Mouse (Mus musculus) kidney, postnatal 4 days (tissue): Measurements from ENCODE around the gene Lamp1.

Source experiments
- DNase-seq, 2 experiments: peaks; one replicate each; pipeline ENCODE4 v3.0.0; 2021; ENCODE audit warnings: mixed read lengths in 2 of 2

Lamp1 gene

DNA sequence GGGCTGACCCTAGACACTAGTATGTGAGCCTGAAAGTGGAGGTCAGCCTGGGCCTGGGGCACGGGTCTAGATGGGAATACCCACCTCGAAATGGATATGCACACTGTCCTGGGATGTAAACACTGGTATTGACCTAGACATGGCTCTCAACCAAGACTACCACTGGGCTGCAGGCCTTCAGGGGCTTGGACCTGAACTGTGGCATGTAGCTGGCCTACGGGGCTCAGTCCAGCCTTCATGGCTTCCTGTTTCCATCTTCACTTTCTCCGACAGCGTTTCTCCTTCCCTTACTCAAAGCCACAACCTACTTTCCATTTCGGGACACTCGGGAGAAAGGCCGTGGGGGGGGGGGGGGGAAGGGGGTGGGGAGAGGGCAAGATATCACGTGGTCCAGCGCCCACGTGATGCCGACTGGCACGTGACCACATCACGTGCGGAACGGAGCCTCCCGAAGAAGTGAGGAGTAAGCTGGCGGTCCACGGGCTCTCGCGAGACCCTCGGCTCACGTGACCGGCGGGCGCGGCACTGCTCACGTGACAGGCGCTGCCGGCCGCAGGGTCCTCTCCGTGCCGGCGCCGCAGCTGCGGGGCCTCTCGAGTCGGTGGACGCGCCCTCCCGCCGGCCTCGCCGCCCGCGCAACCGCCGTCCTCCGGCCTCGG lies at the start of gene Lamp1:
Lamp1 (plus strand) TSS at position 444 of the 659 bp plus-strand sequence.
- peak; percentile 100 for DNase-seq

GRCm38 (mm10) chr8:13109416-13109960 lies 49.5 kb upstream of the Lamp1 start:
- DNase-seq: no peak

GRCm38 (mm10) chr8:13111917-13112316 lies 47.0 kb upstream of the Lamp1 start:
- DNase-seq: no peak

DNA sequence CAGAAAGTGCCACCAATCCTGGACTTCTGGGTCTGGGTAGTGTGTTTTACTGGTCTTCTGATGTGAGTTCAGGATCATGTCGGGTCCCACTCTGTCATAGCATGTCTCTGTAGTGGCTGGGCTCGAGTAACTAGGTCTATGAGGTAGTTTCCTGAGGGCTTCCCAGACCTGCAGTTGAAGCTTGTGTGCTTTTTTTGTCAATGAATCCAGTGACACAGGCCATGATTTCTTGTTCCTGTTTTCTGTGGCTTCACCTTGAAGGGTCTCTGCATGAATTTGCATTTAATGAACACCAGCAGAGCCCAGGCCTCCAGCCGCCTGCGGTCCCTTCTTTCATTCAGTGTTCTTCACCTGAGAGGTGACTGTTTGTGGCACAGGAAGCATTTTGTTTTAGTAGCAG lies 45.7 kb upstream of the Lamp1 start:
- no peak for DNase-seq

DNA sequence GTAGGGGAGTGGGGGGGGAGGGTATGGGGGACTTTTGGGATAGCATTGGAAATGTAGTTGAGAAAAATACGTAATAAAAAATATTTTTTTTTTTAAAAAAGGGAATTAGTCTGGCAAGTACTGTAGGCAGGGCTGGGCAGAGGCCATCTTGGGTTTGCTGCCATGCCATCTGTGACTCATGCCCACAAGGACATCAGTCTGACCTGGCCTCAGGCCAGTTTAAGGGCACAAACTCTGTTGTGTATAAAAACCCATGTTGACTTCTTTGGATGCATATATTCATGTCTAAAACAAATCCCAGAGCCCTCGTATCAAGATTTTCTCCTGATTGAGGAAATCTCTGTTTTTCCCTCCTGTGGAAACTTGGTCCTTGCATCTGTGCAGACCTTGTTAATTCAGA lies 41.9 kb upstream of the Lamp1 start:
- no peak for DNase-seq

DNA sequence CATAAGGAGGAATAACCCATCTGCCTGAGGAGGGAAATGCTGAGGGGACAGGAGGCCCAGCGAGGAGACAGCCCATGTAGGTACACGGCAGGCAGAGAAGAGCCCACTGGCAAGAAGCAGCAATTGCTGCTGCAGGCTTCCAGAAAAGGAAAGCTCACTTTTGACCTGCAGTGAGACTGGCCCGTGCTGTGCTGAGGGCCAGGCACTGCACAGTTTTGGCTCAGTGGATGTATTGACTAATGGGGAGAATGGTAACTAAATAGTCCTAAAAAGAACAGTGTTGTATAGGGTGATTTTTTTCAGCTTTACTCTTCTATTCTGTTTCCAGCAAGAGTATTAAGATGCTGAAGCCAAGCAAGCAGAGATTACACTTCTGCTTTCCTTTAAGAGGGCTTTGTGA lies 40.4 kb upstream of the Lamp1 start:
- no peak for DNase-seq

DNA sequence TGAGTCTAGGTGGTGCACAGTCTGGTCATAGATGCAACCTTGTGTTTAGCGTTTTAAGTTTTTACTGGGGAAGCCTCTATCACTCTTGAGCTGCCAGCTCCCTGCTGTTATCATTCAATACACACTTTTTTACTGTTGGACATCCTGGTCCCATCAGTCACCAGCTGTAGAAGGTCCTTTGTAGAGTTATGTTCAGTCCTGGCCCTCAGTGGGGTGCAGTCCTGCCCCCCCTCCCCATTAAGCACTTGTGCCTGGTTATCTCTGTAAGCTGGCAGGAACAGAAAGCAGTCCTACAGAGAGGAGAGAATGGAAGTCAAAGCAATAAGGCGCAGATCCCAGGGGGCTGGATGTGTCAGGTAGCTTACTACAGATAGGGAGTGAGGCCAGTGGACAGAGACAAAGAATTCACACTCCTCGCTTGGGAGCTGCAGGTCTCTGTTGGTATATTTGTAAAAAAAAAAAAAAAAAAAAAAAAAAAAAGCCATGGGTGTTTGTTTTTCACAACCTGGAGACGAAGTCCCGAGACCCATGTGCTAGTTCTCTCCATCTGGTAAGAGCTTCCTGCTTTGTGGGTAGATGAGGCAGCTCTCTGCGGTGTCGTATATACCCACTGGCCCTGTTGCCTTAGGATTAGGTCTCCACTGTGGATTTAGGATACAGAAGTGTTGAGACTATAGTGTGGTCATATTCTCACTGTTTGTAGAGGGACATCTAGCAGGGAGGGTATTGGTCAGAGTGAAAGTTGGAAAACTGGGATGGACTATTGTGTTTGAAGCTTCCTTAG lies 37.9 kb upstream of the Lamp1 start:
- DNase-seq: no peak

DNA sequence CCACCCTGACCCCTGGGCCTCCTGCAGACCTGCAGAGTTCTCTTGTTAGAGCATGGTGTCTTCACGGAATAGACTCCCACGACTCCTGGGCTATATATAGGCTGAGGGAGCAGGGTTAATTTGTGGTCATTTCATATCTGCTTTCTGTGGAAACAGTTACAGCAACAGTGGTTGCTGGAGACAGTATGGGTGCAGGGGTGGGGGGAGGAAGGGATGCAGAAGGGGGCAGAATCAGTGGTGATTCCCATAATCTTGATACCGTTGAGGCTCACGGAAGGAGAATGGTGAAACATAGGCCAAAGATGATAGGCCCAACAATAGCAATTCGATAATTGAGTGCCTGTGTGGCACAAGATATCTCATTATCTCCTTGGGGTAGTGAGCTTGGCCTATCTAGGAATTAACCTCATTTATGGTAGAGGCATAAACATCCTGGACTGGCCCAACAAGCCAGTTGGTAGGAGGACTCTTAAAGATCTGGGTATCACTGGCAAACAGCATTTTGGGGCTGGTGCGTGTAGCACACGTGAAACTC lies 36.0 kb upstream of the Lamp1 start:
- DNase-seq: no peak

- no peak for DNase-seq
Measured at GRCm38 (mm10) chr8:13124897-13125296, 34.1 kb upstream of the Lamp1 start.

DNA sequence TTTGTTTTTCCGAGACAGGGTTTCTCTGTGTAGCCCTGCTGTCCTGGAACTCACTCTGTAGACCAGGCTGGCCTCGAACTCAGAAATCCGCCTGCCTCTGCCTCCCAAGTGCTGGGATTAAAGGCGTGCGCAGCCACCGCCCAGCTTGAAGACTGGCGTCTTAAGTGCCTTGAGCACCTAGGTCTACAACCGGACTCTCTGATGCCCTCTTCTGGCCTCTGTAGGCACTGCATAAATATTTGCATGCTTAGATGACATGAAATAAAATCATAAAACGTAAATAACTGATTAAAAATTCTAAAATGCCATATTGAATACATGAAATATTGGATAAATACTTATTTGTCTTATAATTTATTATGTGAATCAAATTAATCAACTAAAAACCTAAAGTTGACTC lies 26.7 kb upstream of the Lamp1 start:
- peak; percentile 68 to 75 for DNase-seq

- DNase-seq: no peak
Measured at GRCm38 (mm10) chr8:13139641-13140182, 19.2 kb upstream of the Lamp1 start.

GRCm38 (mm10) chr8:13141681-13142080 lies 17.3 kb upstream of the Lamp1 start:
- no peak for DNase-seq

GRCm38 (mm10) chr8:13148476-13148875 lies 10.5 kb upstream of the Lamp1 start:
- no peak for DNase-seq

DNA sequence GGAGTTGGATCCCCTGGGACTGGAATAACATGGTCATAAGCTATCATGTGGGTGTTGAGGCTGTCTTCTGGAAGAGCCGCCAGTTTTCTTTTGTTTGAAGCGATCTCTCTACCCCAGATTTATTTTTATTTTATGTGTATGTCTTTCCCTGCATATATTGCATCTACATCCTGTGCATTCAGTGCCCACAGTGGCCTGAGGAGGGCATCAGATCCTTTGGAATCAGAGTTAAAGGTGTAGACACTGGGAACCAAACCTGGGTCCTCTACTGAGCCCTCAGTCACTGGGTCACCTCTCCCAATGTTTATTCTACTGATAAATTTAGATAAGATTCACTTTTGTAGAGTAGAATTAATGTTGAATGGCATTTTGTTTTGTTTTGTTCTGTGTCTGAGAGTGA lies 9.7 kb upstream of the Lamp1 start:
- no peak for DNase-seq

DNA sequence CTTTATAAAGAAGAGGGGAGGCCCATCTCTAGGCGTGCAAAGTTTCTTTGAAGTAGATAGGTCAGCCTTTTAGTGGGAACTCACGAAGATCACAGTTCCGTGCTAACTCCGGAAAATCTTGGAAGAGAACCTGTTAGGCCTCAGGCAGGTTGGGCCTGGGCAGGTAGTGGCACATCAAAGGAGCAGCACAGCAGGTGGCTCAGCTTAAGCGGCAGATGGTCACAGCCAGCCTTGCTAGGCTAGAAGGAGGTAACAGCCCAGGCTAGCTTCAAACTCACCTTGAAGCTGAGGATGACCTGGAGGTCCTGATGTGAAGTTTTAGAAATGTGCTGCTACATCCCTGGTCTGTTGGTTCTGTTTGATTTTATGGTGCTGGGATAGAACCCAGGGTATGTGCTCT lies 9.1 kb upstream of the Lamp1 start:
- DNase-seq: no peak

- no peak for DNase-seq
Measured at GRCm38 (mm10) chr8:13150929-13151328, 8.0 kb upstream of the Lamp1 start.

GRCm38 (mm10) chr8:13154099-13154498 lies 4.9 kb upstream of the Lamp1 start:
- DNase-seq: no peak

GRCm38 (mm10) chr8:13155358-13155757 lies 3.6 kb upstream of the Lamp1 start:
- DNase-seq: no peak

DNA sequence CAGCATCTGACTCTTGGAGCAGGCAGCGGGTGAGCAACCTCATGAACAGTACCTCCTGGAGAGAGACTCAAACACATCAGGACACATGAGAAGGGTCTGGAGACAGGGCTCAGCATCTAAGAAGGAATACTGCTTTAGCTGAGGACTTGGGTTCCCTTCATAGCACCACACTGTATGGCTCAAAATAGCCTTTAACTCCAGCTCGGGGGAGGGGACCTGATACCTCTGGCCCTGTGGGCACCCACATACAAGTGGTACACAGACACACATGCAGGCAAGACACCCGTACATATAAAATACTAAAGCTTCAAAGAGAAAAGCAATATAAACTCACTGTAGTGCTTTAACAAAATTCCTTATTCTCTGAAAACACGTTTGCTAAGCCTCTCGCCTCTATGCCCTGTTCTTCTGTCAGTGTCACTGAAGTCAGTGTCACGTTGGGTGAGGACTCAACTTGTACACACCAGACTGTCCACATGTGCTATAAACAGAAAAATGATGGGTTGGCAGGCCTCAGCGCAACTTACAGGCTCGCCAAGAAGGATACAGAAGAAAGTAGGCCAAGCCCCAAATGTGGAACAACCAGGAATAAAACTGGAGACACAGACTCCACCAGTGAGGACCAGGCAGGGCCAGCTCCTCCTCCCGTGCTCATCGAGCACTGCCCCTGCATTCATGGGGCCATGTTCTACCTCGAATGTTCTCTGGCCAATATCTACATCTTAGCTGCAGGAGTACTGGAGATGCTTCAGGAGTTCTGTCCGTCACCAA lies 2.4 kb upstream of the Lamp1 start:
- DNase-seq: no peak

DNA sequence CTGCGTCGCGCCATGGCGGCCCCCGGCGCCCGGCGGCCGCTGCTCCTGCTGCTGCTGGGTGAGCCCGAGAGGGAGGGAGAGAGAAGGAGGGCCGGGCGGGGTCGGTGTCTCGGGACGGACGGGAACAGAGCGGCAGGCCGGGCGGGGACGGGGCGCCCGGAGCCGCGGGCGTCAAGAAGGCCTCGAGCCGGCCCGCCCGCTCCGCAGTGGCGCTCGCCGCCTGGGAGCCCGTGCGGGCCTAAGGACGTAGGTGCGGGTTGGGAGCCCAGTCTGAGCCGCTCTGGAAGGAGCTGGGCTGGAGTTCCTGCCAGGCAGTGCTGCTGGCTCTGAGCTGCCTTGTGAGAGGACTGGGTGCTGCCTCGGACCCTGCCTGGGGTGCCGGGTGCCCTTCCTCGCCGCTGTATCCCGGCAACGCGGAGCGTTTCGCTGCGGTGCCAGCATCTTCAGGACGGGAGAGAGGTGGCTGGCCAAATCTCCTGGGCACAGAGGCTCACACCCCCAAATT lies 468 bp downstream of the Lamp1 start:
- no peak for DNase-seq

DNA sequence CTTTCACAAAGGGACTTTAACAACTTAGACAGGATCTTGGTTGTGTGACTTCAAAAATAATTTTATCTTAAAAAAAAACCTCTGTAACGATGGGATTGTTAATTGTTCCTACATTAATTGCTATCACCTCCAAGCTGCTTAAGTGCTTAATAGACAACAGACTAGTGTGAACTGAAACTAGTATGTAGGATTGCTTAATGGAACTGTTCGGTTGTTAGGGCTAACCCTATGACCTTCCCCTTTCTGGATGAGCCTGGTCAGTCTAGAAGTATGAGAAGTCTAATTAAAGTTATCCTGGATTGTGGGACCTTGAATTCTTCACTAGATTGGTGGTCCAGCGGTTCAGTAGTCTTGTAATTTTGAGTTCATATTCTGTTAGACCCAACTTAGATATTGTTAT lies 1.7 kb downstream of the Lamp1 start:
- no peak for DNase-seq

DNA sequence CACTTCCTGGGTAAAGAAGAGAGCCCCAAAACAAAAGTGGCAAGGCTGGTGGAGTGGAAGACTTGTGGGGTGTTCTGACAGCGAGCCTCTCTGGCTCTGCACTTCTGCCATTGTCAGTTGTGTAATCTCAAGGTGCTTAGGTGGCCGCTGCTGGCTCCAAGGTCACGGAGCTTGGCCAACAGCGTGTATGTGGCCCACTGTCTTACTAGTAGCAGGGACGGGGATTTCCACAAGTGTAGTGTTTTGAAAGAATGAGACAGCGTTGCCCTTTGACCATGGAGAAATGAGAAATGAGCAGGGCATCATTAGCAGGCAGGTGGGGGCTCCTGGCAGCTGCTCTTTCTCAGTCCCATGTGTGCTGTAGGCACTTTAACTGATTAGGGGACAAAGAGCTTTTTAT lies 3.1 kb downstream of the Lamp1 start:
- no peak for DNase-seq

- DNase-seq: no peak
Measured at GRCm38 (mm10) chr8:13163563-13163962, 4.6 kb downstream of the Lamp1 start.
